Mouse (Mus musculus): Measurements from ENCODE around the gene Anks1b. TPM values are rescaled to one million over a fixed set of nuclear protein-coding genes. Genes with fewer than 3 reads are reported as not detected.

Anks1b gene
- polyA plus RNA-seq, 1 experiment = 1.3 TPM

DNA sequence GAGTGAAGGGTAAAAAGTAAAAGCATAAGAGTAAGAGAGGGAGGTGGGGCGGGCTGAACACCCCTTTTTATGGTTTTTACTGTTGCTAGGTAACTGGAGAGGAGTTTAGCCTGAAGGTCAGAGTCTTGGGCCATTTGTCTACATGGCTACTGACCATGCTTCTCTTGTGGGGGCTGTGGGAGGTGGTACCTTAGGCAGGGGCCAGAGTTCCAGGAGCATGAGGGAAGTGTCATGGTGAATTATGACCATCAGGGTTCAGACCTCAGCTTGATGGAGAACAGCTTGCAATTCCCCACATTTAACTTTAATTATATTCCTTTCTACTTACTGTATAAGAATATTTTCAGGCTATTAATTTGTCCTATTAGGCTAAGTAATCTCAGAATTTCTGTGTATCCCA, 413.3 kb downstream of the Anks1b start:
- TF ChIP-seq POLR2A (IDR thresholded peaks at IDR 0.05; ENCODE audit: low read depth, low read length) = no peak
- no peaks in the 10 kb centered on the region for H3K4me1 ChIP-seq (ENCODE audit: control insufficient read depth, insufficient read depth, low read length)
- H3K27ac ChIP-seq (ENCODE audit: insufficient read depth, low read depth, low read length) = no peak overlapping the region
- no peaks in the 10 kb centered on the region for H3K36me3 ChIP-seq (ENCODE audit: control insufficient read depth, insufficient read depth, low read length)
- no peak overlapping the region for H3K4me3 ChIP-seq (ENCODE audit: insufficient read depth, low read depth, low read length)
- H3K27me3 ChIP-seq (replicated peaks; ENCODE audit: control insufficient read depth, insufficient read depth, low read length) = no peaks in the 10 kb centered on the region
- DNase-seq = no peak
- 35% methylated on average over 1 of the region's 1 CpGs for WGBS

GRCm38 (mm10) chr10:90303249-90303648, 429.9 kb downstream of the Anks1b start:
- Histone ChIP-seq H3K4me3 (ENCODE audit: insufficient read depth, low read depth, low read length) (no peak overlapping the region), H3K27ac (ENCODE audit: insufficient read depth, low read depth, low read length) (no peak overlapping the region), H3K36me3 (ENCODE audit: control insufficient read depth, insufficient read depth, low read length) (no peaks in the 10 kb centered on the region), H3K4me1 (ENCODE audit: control insufficient read depth, insufficient read depth, low read length) (no peaks in the 10 kb centered on the region), H3K27me3 (replicated peaks; ENCODE audit: control insufficient read depth, insufficient read depth, low read length) (no peaks in the 10 kb centered on the region)
- TF ChIP-seq CTCF (conservative IDR thresholded peaks at IDR 0.05; ENCODE audit: insufficient read depth, insufficient read length, low read depth, low read length) = no peak
- TF ChIP-seq POLR2A (IDR thresholded peaks at IDR 0.05; ENCODE audit: low read depth, low read length) = no peak
- WGBS = 53% methylated on average over 1 of the region's 1 CpGs
- no peak for DNase-seq

GRCm38 (mm10) chr10:90306156-90306555, 432.8 kb downstream of the Anks1b start:
- H3K4me3 ChIP-seq (ENCODE audit: insufficient read depth, low read depth, low read length) = no peak overlapping the region
- TF ChIP-seq CTCF (conservative IDR thresholded peaks at IDR 0.05; ENCODE audit: insufficient read depth, insufficient read length, low read depth, low read length) (no peak), POLR2A (IDR thresholded peaks at IDR 0.05; ENCODE audit: low read depth, low read length) (no peak)
- H3K27me3 ChIP-seq (replicated peaks; ENCODE audit: control insufficient read depth, insufficient read depth, low read length) = no peaks in the 10 kb centered on the region
- no peaks in the 10 kb centered on the region for H3K4me1 ChIP-seq (ENCODE audit: control insufficient read depth, insufficient read depth, low read length)
- no peak overlapping the region for H3K27ac ChIP-seq (ENCODE audit: insufficient read depth, low read depth, low read length)
- DNase-seq = no peak
- no peaks in the 10 kb centered on the region for H3K36me3 ChIP-seq (ENCODE audit: control insufficient read depth, insufficient read depth, low read length)

GRCm38 (mm10) chr10:90307931-90308555, 434.7 kb downstream of the Anks1b start:
- Histone ChIP-seq H3K36me3 (ENCODE audit: control insufficient read depth, insufficient read depth, low read length) (no peaks in the 10 kb centered on the region), H3K4me3 (ENCODE audit: insufficient read depth, low read depth, low read length) (no peak overlapping the region), H3K27me3 (replicated peaks; ENCODE audit: control insufficient read depth, insufficient read depth, low read length) (no peaks in the 10 kb centered on the region), H3K4me1 (ENCODE audit: control insufficient read depth, insufficient read depth, low read length) (no peaks in the 10 kb centered on the region), H3K27ac (ENCODE audit: insufficient read depth, low read depth, low read length) (no peak overlapping the region)
- DNase-seq = no peak
- TF ChIP-seq CTCF (conservative IDR thresholded peaks at IDR 0.05; ENCODE audit: insufficient read depth, insufficient read length, low read depth, low read length) (no peak), POLR2A (IDR thresholded peaks at IDR 0.05; ENCODE audit: low read depth, low read length) (no peak)
- 73% methylated on average over 5 of the region's 5 CpGs for WGBS

DNA sequence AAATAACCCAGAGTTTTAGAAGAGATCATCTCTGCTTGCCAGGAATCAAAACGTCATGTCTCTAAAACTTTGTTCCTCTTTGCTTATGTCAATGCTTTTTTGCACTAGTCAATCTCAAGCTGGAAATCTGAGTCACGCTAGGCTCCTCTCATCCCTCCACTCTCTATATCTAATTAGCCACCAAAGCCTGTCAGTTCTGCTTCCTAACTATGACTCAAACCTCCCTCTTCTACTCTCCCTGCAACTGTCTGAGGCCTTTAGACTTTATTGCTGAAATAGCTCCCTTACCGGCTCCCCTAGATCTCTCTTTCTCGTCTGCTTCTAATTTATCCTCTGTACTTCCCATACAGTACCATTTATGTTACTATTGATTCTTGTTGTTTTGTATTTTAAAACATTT, 456.5 kb downstream of the Anks1b start:
- no peak overlapping the region for H3K27ac ChIP-seq (ENCODE audit: insufficient read depth, low read depth, low read length)
- DNase-seq = no peak
- WGBS = 93% methylated on average over 4 of the region's 4 CpGs
- H3K4me3 ChIP-seq (ENCODE audit: insufficient read depth, low read depth, low read length) = no peak overlapping the region
- no peaks in the 10 kb centered on the region for H3K36me3 ChIP-seq (ENCODE audit: control insufficient read depth, insufficient read depth, low read length)
- H3K4me1 ChIP-seq (ENCODE audit: control insufficient read depth, insufficient read depth, low read length) = no peaks in the 10 kb centered on the region
- H3K27me3 ChIP-seq (replicated peaks; ENCODE audit: control insufficient read depth, insufficient read depth, low read length) = no peaks in the 10 kb centered on the region
- TF ChIP-seq CTCF (conservative IDR thresholded peaks at IDR 0.05; ENCODE audit: insufficient read depth, insufficient read length, low read depth, low read length) = no peak
- TF ChIP-seq POLR2A (IDR thresholded peaks at IDR 0.05; ENCODE audit: low read depth, low read length) = no peak

DNA sequence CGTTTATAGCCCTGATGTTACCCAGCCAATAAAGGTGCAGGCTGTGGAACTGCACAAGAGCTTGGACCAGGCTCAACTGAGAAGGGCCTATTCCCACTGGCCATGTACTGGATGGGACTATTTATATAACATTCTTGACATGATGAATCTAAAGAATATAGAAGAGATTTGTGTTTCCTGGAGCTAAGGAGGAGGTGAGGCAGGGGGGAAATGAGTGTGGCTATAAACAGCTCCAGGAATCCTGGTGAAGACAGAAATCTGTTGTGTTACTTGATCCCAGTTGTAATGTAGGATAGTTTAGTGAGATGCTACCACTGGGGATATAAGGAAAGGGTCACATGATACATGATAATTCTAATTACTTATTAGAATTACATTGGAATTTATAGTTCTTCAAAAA, 472.1 kb downstream of the Anks1b start:
- no peak for TF ChIP-seq CTCF (conservative IDR thresholded peaks at IDR 0.05; ENCODE audit: insufficient read depth, insufficient read length, low read depth, low read length)
- no peak for TF ChIP-seq POLR2A (IDR thresholded peaks at IDR 0.05; ENCODE audit: low read depth, low read length)
- 52% methylated on average over 1 of the region's 1 CpGs for WGBS

DNA sequence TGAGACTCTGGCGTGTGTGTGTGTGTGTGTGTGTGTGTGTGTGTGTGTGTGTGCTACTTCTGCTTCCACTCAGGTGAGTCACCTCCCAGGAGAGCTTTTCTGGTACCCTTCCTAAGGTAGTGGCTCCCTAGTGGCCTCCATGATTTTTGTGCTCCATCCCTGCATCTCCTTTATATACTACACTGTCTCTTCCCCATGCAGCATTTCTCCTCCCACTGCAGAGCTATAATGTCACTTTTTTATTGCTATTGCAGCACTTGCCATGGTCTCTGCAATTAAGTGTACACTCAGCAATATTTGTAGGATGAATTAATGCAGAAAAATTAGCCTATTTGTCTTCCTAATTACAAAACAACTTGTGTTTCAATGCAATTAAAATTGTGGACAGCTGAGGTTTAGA, 482.9 kb downstream of the Anks1b start:
- no peaks in the 10 kb centered on the region for H3K36me3 ChIP-seq (ENCODE audit: control insufficient read depth, insufficient read depth, low read length)
- H3K4me1 ChIP-seq (ENCODE audit: control insufficient read depth, insufficient read depth, low read length) = no peaks in the 10 kb centered on the region
- TF ChIP-seq CTCF (conservative IDR thresholded peaks at IDR 0.05; ENCODE audit: insufficient read depth, insufficient read length, low read depth, low read length) (no peak), POLR2A (IDR thresholded peaks at IDR 0.05; ENCODE audit: low read depth, low read length) (no peak)
- no peak overlapping the region for H3K27ac ChIP-seq (ENCODE audit: insufficient read depth, low read depth, low read length)
- no peaks in the 10 kb centered on the region for H3K27me3 ChIP-seq (replicated peaks; ENCODE audit: control insufficient read depth, insufficient read depth, low read length)
- DNase-seq = no peak
- WGBS = no CpG with 5 or more reads among the region's 1 CpGs
- no peak overlapping the region for H3K4me3 ChIP-seq (ENCODE audit: insufficient read depth, low read depth, low read length)

More for the DNA sequence above, 472.1 kb downstream of the Anks1b start:
- Histone ChIP-seq H3K27ac (ENCODE audit: insufficient read depth, low read depth, low read length) (no peak overlapping the region), H3K36me3 (ENCODE audit: control insufficient read depth, insufficient read depth, low read length) (no peaks in the 10 kb centered on the region), H3K4me1 (ENCODE audit: control insufficient read depth, insufficient read depth, low read length) (no peaks in the 10 kb centered on the region), H3K27me3 (replicated peaks; ENCODE audit: control insufficient read depth, insufficient read depth, low read length) (no peaks in the 10 kb centered on the region), H3K4me3 (ENCODE audit: insufficient read depth, low read depth, low read length) (no peak overlapping the region)
- DNase-seq = no peak

Data from kidney, adult 2 months (tissue).